Mouse (Mus musculus) lung, embryonic 15.5 days (tissue): ENCODE data around the gene Rmi2. TPM values are rescaled to one million over a fixed set of nuclear protein-coding genes. Genes with fewer than 3 reads are reported as not detected.

Source experiments
- ATAC-seq: fragments of 200-750 bp; cut with Nextera tagmentation; 2 replicates; pipeline ENCODE4 v1.8.0; 2017; ENCODE audit warnings: moderate number of reproducible peaks, borderline replicate concordance; ENCODE audit not compliant: low FRiP score, low TSS enrichment; ENCODE audit errors: extremely low read depth
- H3K27ac ChIP-seq: fragments of 300-500 bp; sonication (generic); 2 replicates; pipeline ENCODE4 v1.5.1; 2015; ENCODE audit warnings: moderate library complexity, mild to moderate bottlenecking, inconsistent platforms
- H3K27me3 ChIP-seq: fragments of 300-500 bp; sonication (generic); 2 replicates; pipeline ENCODE4 v1.6.1; 2015; ENCODE audit warnings: inconsistent platforms
- H3K36me3 ChIP-seq: fragments of 300-500 bp; sonication (generic); 2 replicates; pipeline ENCODE4 v1.6.1; 2015; ENCODE audit warnings: inconsistent platforms
- H3K4me1 ChIP-seq: fragments of 300-500 bp; sonication (generic); 2 replicates; pipeline ENCODE4 v1.6.1; 2015; ENCODE audit warnings: inconsistent platforms
- H3K4me2 ChIP-seq: fragments of 300-500 bp; sonication (generic); 2 replicates; pipeline ENCODE4 v1.6.1; 2015; ENCODE audit warnings: inconsistent platforms, mild to moderate bottlenecking, moderate library complexity
- H3K4me3 ChIP-seq: fragments of 300-500 bp; sonication (generic); 2 replicates; pipeline ENCODE4 v1.5.1; 2015; ENCODE audit warnings: mild to moderate bottlenecking, inconsistent platforms
- H3K9ac ChIP-seq: fragments of 300-500 bp; sonication (generic); 2 replicates; pipeline ENCODE4 v1.6.1; 2015; ENCODE audit warnings: inconsistent platforms
- H3K9me3 ChIP-seq: fragments of 300-500 bp; sonication (generic); 2 replicates; pipeline ENCODE4 v1.6.1; 2016; ENCODE audit warnings: inconsistent platforms
- WGBS: fragments of 180-500 bp; shearing (Covaris S2); methylation state at CpG from one replicate; pipeline ENCODE4 v1.1.7; 2015; 5-methylcytosine and 5-hydroxymethylcytosine counted together
- polyA plus RNA-seq: library from polyadenylated mRNA; unstranded; fragments of >200 nt; fragmentation: Nextera tagmentation; extraction: Ambion mirVana; gene quantifications from 2 replicates; pipeline ENCODE4 v1.2.1, GENCODE M21; 2015

Rmi2 gene
- polyA plus RNA-seq, 1 experiment from 2014 or later = 4.7 TPM

- no peak overlapping the region for H3K9ac ChIP-seq
- 46% methylated on average over 4 of the region's 4 CpGs for WGBS
- H3K27ac ChIP-seq = no peak overlapping the region
- ATAC-seq = no peak
- 0 out of 2 replicates have a peak, but pooled peaks cover 5% of the 10 kb centered on the region for H3K4me1 ChIP-seq
- H3K4me3 ChIP-seq = no peak overlapping the region
- H3K9me3 ChIP-seq = no peaks in the 10 kb centered on the region
- no peak overlapping the region for H3K4me2 ChIP-seq
- H3K27me3 ChIP-seq = no peaks in the 10 kb centered on the region; the same call in 1 of the 2 replicates
- H3K36me3 ChIP-seq = no peaks in the 10 kb centered on the region
Observed at GRCm38 (mm10) chr16:10870969-10871368, 36.1 kb downstream of the Rmi2 start.

- H3K9me3 ChIP-seq = no peaks in the 10 kb centered on the region
- H3K9ac ChIP-seq = no peak overlapping the region
- 0 out of 2 replicates have a peak, but pooled peaks cover 5% of the 10 kb centered on the region for H3K4me1 ChIP-seq
- no peak overlapping the region for H3K4me3 ChIP-seq
- no peaks in the 10 kb centered on the region; the same call in 1 of the 2 replicates for H3K27me3 ChIP-seq
- WGBS = 69% methylated on average over 4 of the region's 4 CpGs
- H3K36me3 ChIP-seq = no peaks in the 10 kb centered on the region
- no peak overlapping the region for H3K4me2 ChIP-seq
- no peak for ATAC-seq
- no peak overlapping the region for H3K27ac ChIP-seq
Observed at GRCm38 (mm10) chr16:10872825-10873360, 38.0 kb downstream of the Rmi2 start.

GRCm38 (mm10) chr16:10873654-10874053 lies 38.8 kb downstream of the Rmi2 start:
- 5% methylated on average over 5 of the region's 5 CpGs for WGBS
- Histone ChIP-seq H3K4me3 (no peak overlapping the region), H3K4me1 (0 out of 2 replicates have a peak, but pooled peaks cover 5% of the 10 kb centered on the region), H3K27ac (no peak overlapping the region), H3K4me2 (no peak overlapping the region), H3K36me3 (no peaks in the 10 kb centered on the region), H3K9me3 (no peaks in the 10 kb centered on the region), H3K27me3 (no peaks in the 10 kb centered on the region; the same call in 1 of the 2 replicates), H3K9ac (no peak overlapping the region)
- ATAC-seq = no peak

GRCm38 (mm10) chr16:10878227-10878626 lies 43.4 kb downstream of the Rmi2 start:
- Histone ChIP-seq H3K9me3 (no peaks in the 10 kb centered on the region), H3K4me3 (no peak overlapping the region), H3K4me2 (no peak overlapping the region), H3K27ac (no peak overlapping the region), H3K4me1 (0 out of 2 replicates have a peak, but pooled peaks cover 5% of the 10 kb centered on the region), H3K27me3 (no peaks in the 10 kb centered on the region; the same call in 1 of the 2 replicates), H3K36me3 (no peaks in the 10 kb centered on the region), H3K9ac (no peak overlapping the region)
- ATAC-seq = no peak
- WGBS = 75% methylated on average over 3 of the region's 3 CpGs

GRCm38 (mm10) chr16:10879467-10879866 lies 44.6 kb downstream of the Rmi2 start:
- no peaks in the 10 kb centered on the region for H3K27me3 ChIP-seq
- no peak overlapping the region for H3K4me2 ChIP-seq
- no peak for ATAC-seq
- WGBS = 100% methylated on average over 1 of the region's 1 CpGs
- no peak overlapping the region for H3K9ac ChIP-seq
- H3K27ac ChIP-seq = no peak overlapping the region
- no peaks in the 10 kb centered on the region for H3K36me3 ChIP-seq
- H3K4me1 ChIP-seq = 0 out of 2 replicates have a peak, but pooled peaks cover 5% of the 10 kb centered on the region
- H3K4me3 ChIP-seq = no peak overlapping the region
- no peaks in the 10 kb centered on the region for H3K9me3 ChIP-seq

GRCm38 (mm10) chr16:10881231-10881962 lies 46.5 kb downstream of the Rmi2 start:
- Histone ChIP-seq H3K4me3 (no peak overlapping the region), H3K36me3 (no peaks in the 10 kb centered on the region), H3K27me3 (no peaks in the 10 kb centered on the region), H3K27ac (no peak overlapping the region), H3K4me2 (no peak overlapping the region), H3K9me3 (no peaks in the 10 kb centered on the region), H3K9ac (no peak overlapping the region), H3K4me1 (no peaks in the 10 kb centered on the region)
- 37% methylated on average over 4 of the region's 4 CpGs for WGBS
- ATAC-seq = peak; percentile 40; the same call in 1 of the 2 replicates

- Histone ChIP-seq H3K4me3 (no peak overlapping the region), H3K36me3 (no peaks in the 10 kb centered on the region), H3K27me3 (no peaks in the 10 kb centered on the region), H3K4me2 (no peak overlapping the region), H3K9me3 (no peaks in the 10 kb centered on the region), H3K27ac (no peak overlapping the region), H3K9ac (no peak overlapping the region), H3K4me1 (no peaks in the 10 kb centered on the region)
- no peak for ATAC-seq
- WGBS = 64% methylated on average over 2 of the region's 2 CpGs
Observed at GRCm38 (mm10) chr16:10887436-10887835, 52.6 kb downstream of the Rmi2 start.

GRCm38 (mm10) chr16:10890363-10890762 lies 55.5 kb downstream of the Rmi2 start:
- no peak overlapping the region for H3K4me2 ChIP-seq
- H3K9me3 ChIP-seq = no peaks in the 10 kb centered on the region
- no peak overlapping the region for H3K4me3 ChIP-seq
- peak; percentile 57; the same call in 1 of the 2 replicates for ATAC-seq
- H3K4me1 ChIP-seq = no peaks in the 10 kb centered on the region
- no peak overlapping the region for H3K9ac ChIP-seq
- H3K27me3 ChIP-seq = no peaks in the 10 kb centered on the region
- no peak overlapping the region for H3K27ac ChIP-seq
- H3K36me3 ChIP-seq = no peaks in the 10 kb centered on the region
- WGBS = 72% methylated on average over 3 of the region's 3 CpGs

GRCm38 (mm10) chr16:10893161-10893560 lies 58.3 kb downstream of the Rmi2 start:
- Histone ChIP-seq H3K4me3 (no peak overlapping the region), H3K4me1 (no peaks in the 10 kb centered on the region), H3K4me2 (no peak overlapping the region), H3K9me3 (no peaks in the 10 kb centered on the region), H3K27me3 (no peaks in the 10 kb centered on the region), H3K9ac (no peak overlapping the region), H3K27ac (no peak overlapping the region), H3K36me3 (no peaks in the 10 kb centered on the region)
- ATAC-seq = no peak
- WGBS = 58% methylated on average over 4 of the region's 4 CpGs

GRCm38 (mm10) chr16:10895906-10896305 lies 61.0 kb downstream of the Rmi2 start:
- ATAC-seq = no peak
- Histone ChIP-seq H3K4me3 (no peak overlapping the region), H3K27me3 (no peaks in the 10 kb centered on the region), H3K36me3 (no peaks in the 10 kb centered on the region), H3K9me3 (no peaks in the 10 kb centered on the region), H3K27ac (no peak overlapping the region), H3K9ac (no peak overlapping the region), H3K4me1 (no peaks in the 10 kb centered on the region), H3K4me2 (no peak overlapping the region)
- 83% methylated on average over 3 of the region's 3 CpGs for WGBS

- H3K36me3 ChIP-seq = no peaks in the 10 kb centered on the region
- H3K9me3 ChIP-seq = no peaks in the 10 kb centered on the region
- ATAC-seq = no peak
- H3K9ac ChIP-seq = no peak overlapping the region
- no peak overlapping the region for H3K4me3 ChIP-seq
- no peak overlapping the region for H3K4me2 ChIP-seq
- no peaks in the 10 kb centered on the region for H3K27me3 ChIP-seq
- WGBS = 37% methylated on average over 6 of the region's 6 CpGs
- no peak overlapping the region for H3K27ac ChIP-seq
- H3K4me1 ChIP-seq = no peaks in the 10 kb centered on the region; the same call in 1 of the 2 replicates
Observed at GRCm38 (mm10) chr16:10897372-10897771, 62.5 kb downstream of the Rmi2 start.

- no peak for ATAC-seq
- H3K36me3 ChIP-seq = no peaks in the 10 kb centered on the region
- no peaks in the 10 kb centered on the region for H3K27me3 ChIP-seq
- H3K9me3 ChIP-seq = no peaks in the 10 kb centered on the region
- H3K4me3 ChIP-seq = no peak overlapping the region
- H3K9ac ChIP-seq = no peak overlapping the region
- no peak overlapping the region for H3K27ac ChIP-seq
- no peak overlapping the region for H3K4me2 ChIP-seq
- peaks cover 5% of the 10 kb centered on the region for H3K4me1 ChIP-seq
- WGBS = 92% methylated on average over 1 of the region's 1 CpGs
Observed at GRCm38 (mm10) chr16:10900736-10901135, 65.9 kb downstream of the Rmi2 start.
